Mouse (Mus musculus) midbrain, embryonic 15.5 days (tissue): ENCODE data around the gene 1700022I11Rik. TPM values are rescaled to one million over a fixed set of nuclear protein-coding genes. Genes with fewer than 3 reads are reported as not detected.

Source experiments
- ATAC-seq: fragments of 200-750 bp; cut with Nextera tagmentation; replicated peaks from 2 replicates; pipeline ENCODE4 v1.8.0; 2017; ENCODE audit warnings: moderate TSS enrichment
- H3K27ac ChIP-seq: fragments of 300-500 bp; sonication (generic); 2 replicates; pipeline ENCODE4 v1.5.1; 2015; ENCODE audit warnings: mild to moderate bottlenecking, inconsistent platforms
- H3K27me3 ChIP-seq: fragments of 300-500 bp; sonication (generic); replicated peaks from 2 replicates; pipeline ENCODE4 v1.6.1; 2015; ENCODE audit warnings: inconsistent platforms
- H3K36me3 ChIP-seq: fragments of 300-500 bp; sonication (generic); replicated peaks from 2 replicates; pipeline ENCODE4 v1.6.1; 2015; ENCODE audit warnings: inconsistent platforms
- H3K4me1 ChIP-seq: fragments of 300-500 bp; sonication (generic); 2 replicates; pipeline ENCODE4 v1.6.1; 2015; ENCODE audit warnings: inconsistent platforms
- H3K4me2 ChIP-seq: fragments of 300-500 bp; sonication (generic); 2 replicates; pipeline ENCODE4 v1.6.1; 2015; ENCODE audit warnings: inconsistent platforms, mild to moderate bottlenecking, moderate library complexity
- H3K4me3 ChIP-seq: fragments of 300-500 bp; sonication (generic); 2 replicates; pipeline ENCODE4 v1.5.1; 2015; ENCODE audit warnings: mild to moderate bottlenecking, inconsistent platforms
- H3K9ac ChIP-seq: fragments of 300-500 bp; sonication (generic); 2 replicates; pipeline ENCODE4 v1.6.1; 2015; ENCODE audit warnings: mild to moderate bottlenecking, inconsistent platforms
- H3K9me3 ChIP-seq: fragments of 300-500 bp; sonication (generic); 2 replicates; pipeline ENCODE4 v1.6.1; 2016; ENCODE audit warnings: inconsistent platforms
- WGBS: fragments of 180-500 bp; shearing (Covaris S2); methylation state at CpG from one replicate; pipeline ENCODE4 v1.1.7; 2015; ENCODE audit warnings: mixed read lengths; 5-methylcytosine and 5-hydroxymethylcytosine counted together
- polyA plus RNA-seq: library from polyadenylated mRNA; unstranded; fragments of >200 nt; fragmentation: Nextera tagmentation; extraction: Ambion mirVana; gene quantifications from 2 replicates; pipeline ENCODE4 v1.2.1, GENCODE M21; 2015

Gene 1700022I11Rik
- polyA plus RNA-seq, result 0.29 and 0.50 TPM in 2 replicates

DNA sequence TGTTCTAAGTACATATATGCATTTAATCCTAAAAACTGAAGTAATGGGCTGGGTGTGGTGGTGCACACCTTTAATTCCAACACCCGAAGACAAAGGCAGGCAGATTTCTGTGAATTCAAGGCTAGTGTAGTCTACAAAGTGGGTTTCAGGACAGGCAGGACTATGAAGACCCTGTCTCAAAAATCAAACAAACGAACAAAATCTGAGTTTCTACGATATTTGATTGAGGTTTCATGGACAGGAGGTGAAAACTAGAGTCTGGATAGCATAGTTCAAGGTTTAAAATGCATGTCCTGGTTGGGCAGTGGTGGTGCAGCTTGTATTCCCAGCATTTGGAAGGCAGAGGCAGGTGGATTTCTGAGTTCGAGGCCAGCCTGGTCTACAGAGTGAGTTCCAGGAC is at the start of gene 1700022I11Rik:
1700022I11Rik (plus strand) TSS at position 301 of the 400 bp plus-strand sequence.
- WGBS, result 91% methylated on average over 4 of the region's 4 CpGs
- H3K27me3 ChIP-seq, result no peaks in the 10 kb centered on the region

DNA sequence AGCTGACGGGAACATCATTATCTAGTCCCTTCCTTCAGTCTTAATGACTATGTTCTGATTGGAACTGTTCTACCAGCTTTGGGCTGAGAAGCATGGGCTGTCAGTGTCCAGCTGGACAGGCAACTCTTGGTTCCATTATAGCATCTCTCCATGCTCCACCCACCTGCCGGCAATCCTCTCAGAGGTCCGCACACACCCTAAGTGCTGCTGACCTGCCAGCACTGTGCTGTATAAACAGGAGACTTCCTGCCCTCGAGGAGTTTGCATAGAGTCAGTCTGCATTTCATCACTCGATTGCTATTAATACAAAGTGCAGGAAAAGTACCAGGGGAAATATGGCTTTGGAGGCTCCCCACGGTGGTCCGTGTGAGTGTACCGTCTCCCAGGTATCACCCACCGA is 48.7 kb upstream of the 1700022I11Rik start:
- WGBS, result 83% methylated on average over 9 of the region's 9 CpGs
- Histone ChIP-seq H3K27me3 (no peaks in the 10 kb centered on the region), H3K4me1 (peaks cover 29% of the 10 kb centered on the region), H3K4me2 (no peak overlapping the region), H3K9me3 (no peaks in the 10 kb centered on the region), H3K9ac (no peak overlapping the region), H3K4me3 (no peak overlapping the region), H3K36me3 (no peaks in the 10 kb centered on the region), H3K27ac (no peak overlapping the region)
- no peak for ATAC-seq

More for the DNA sequence above, at the start of gene 1700022I11Rik:
- no peak within 1 kb of the TSS for H3K27ac ChIP-seq
- H3K9ac ChIP-seq, result no peak within 1 kb of the TSS
- no peaks in the 10 kb centered on the region for H3K36me3 ChIP-seq
- no peaks in the 10 kb centered on the region for H3K9me3 ChIP-seq
- H3K4me2 ChIP-seq, result no peak within 1 kb of the TSS
- no peak for ATAC-seq
- peaks cover 8% of the 10 kb centered on the region; the same call in 1 of the 2 replicates for H3K4me1 ChIP-seq
- H3K4me3 ChIP-seq, result no peak within 1 kb of the TSS

DNA sequence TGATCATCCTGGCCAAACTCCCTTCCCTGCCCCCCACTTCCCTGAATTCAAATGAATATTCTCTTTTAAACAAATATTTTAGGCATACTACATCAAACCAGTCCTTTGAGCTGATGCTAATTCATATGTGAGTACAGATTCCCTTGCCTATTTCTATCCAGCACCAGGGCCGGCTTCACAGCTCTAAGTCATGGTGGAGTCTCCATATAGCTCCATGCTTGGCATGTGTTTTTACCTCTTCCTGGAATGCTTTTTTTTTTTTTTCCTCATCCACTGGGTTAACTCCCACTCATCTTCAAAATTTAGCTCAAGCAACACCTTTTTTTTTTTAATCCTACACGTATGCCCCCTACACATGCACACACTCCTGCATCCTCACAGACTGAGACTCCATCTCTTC is 47.9 kb upstream of the 1700022I11Rik start:
- Histone ChIP-seq H3K4me1 (peaks cover 23% of the 10 kb centered on the region), H3K27ac (no peak overlapping the region), H3K36me3 (no peaks in the 10 kb centered on the region), H3K9ac (no peak overlapping the region), H3K9me3 (no peaks in the 10 kb centered on the region), H3K4me3 (no peak overlapping the region), H3K27me3 (no peaks in the 10 kb centered on the region), H3K4me2 (no peak overlapping the region)
- WGBS, result 73% methylated on average over 2 of the region's 2 CpGs
- no peak for ATAC-seq

DNA sequence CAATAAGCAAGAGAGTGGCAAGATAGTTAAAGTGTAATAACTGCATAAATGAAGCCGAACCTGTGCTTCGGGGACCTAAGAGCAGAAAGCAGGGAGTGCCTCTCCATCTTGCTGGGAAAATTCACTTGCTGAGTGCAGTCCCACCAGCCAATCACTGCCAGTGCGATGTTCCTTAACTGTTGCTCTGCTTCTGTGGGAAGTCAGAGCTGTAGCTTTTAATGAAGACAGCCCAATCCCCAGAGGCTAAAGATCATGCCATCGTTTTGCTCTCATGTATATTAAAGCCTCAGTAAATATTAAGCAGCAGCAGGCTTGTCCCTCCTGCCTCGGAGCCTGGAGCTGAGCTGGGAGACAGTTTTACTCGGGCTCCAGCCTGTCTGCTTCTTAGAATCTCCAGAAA is 47.3 kb upstream of the 1700022I11Rik start:
- WGBS, result 45% methylated on average over 6 of the region's 6 CpGs
- Histone ChIP-seq H3K9me3 (no peaks in the 10 kb centered on the region), H3K9ac (no peak overlapping the region), H3K4me1 (peaks cover 21% of the 10 kb centered on the region; the same call in 1 of the 2 replicates), H3K4me2 (no peak overlapping the region), H3K36me3 (no peaks in the 10 kb centered on the region), H3K27ac (0 out of 2 replicates have a peak overlapping the region, but pooled peaks have one; percentile 22), H3K4me3 (no peak overlapping the region), H3K27me3 (no peaks in the 10 kb centered on the region)
- ATAC-seq, result no peak

DNA sequence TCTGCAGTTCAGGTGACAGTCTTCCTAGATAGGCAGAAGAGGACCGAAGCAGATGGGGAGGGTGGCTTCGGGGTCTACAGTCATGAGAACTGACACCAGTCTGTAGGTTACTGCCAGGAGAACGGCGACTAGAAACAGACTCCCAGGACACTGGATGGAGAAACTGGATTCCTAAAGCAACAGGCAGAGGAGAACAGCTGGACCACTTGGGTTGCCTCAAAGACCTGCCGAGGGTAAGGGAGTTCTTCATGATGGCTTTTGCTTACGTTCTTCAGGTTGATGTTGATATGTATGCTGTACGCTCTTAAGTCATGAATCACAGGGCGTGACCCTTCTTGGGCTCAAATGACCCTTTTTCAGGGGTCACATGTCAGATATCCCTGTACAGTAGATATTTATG is 46.9 kb upstream of the 1700022I11Rik start:
- Histone ChIP-seq H3K9me3 (no peaks in the 10 kb centered on the region), H3K27me3 (no peaks in the 10 kb centered on the region), H3K4me1 (peaks cover 21% of the 10 kb centered on the region; the same call in 1 of the 2 replicates), H3K27ac (0 out of 2 replicates have a peak overlapping the region, but pooled peaks have one; percentile 22), H3K4me2 (no peak overlapping the region), H3K9ac (no peak overlapping the region), H3K36me3 (no peaks in the 10 kb centered on the region), H3K4me3 (no peak overlapping the region)
- no peak for ATAC-seq
- WGBS, result 86% methylated on average over 8 of the region's 8 CpGs

DNA sequence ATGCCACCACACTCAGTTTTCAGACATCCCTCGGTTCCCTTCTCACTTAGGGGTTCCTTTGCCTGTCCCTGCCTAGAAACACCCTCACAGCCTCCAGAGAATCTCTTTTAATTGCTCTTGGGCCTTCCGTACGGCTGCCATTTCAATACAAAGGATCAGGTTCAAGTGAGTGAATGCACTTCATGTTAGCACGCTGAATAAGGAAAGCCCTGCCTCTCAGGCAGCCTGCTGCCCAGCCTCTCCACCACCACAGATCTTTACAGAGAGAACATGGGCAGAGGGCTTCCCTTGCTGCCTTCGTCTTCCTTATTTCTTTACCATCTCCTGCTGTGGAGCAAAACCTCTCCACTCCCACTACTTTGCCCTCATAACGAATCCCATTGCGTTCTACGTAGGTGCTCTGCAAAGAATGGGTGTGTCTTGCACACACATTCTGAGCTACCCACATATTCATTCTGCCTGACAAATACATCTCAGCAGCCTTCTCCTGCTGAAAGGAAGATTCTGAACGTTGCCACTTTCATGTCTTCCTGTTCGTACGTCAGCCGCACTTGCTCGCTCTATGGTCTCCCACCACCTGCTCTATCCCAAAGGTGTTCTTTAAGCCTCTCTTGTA is 45.2 kb upstream of the 1700022I11Rik start:
- H3K27ac ChIP-seq, result no peak overlapping the region
- no peaks in the 10 kb centered on the region for H3K36me3 ChIP-seq
- no peak overlapping the region for H3K9ac ChIP-seq
- H3K4me3 ChIP-seq, result no peak overlapping the region
- ATAC-seq, result no peak
- peaks cover 9% of the 10 kb centered on the region; the same call in 1 of the 2 replicates for H3K4me1 ChIP-seq
- H3K27me3 ChIP-seq, result no peaks in the 10 kb centered on the region
- no peak overlapping the region for H3K4me2 ChIP-seq
- WGBS, result 69% methylated on average over 13 of the region's 13 CpGs
- H3K9me3 ChIP-seq, result no peaks in the 10 kb centered on the region

DNA sequence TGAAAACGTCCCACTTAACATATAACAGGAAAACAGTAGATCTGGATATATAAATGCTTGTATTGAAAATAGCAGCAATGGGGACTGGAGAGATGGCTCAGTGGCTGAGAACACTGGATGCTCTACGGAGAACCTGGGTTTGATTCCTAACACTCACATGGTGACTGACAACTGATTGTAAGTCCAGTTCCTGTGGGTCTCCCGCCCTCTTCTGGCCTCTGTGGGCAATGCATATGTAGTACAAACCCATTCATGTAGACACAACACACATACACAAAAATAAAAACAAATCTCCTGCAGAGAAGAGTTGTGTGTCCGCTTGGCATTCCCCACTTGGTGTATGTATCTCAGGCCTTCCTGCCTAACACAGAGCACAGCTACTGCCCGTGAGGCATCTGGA is 41.2 kb upstream of the 1700022I11Rik start:
- Histone ChIP-seq H3K4me1 (0 out of 2 replicates have a peak, but pooled peaks cover 4% of the 10 kb centered on the region), H3K9ac (no peak overlapping the region), H3K36me3 (no peaks in the 10 kb centered on the region), H3K27ac (no peak overlapping the region), H3K9me3 (no peaks in the 10 kb centered on the region), H3K4me2 (no peak overlapping the region), H3K4me3 (no peak overlapping the region), H3K27me3 (no peaks in the 10 kb centered on the region)
- WGBS, result 82% methylated on average over 5 of the region's 5 CpGs
- no peak for ATAC-seq

DNA sequence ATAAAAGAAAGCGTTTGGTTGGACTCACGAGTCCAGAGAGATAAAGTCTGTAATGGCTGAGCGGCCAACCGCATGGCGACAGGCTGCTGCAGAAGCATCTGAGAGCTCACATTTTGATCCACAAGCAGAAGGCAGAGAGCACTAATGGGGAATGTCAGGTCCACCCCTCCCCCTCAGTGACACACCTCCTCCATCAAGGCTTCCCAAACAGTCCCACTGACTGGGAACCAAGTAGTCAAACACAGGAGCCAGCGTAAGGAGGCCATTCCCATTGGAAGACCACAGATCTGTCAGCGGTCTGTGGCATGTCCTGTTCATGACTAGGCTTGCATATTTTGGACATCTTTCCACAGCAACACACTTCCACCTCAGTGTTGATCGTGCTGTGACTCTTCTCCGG is 40.5 kb upstream of the 1700022I11Rik start:
- no peak overlapping the region for H3K9ac ChIP-seq
- no peak for ATAC-seq
- H3K4me3 ChIP-seq, result no peak overlapping the region
- H3K27me3 ChIP-seq, result no peaks in the 10 kb centered on the region
- H3K4me2 ChIP-seq, result no peak overlapping the region
- H3K4me1 ChIP-seq, result 0 out of 2 replicates have a peak, but pooled peaks cover 4% of the 10 kb centered on the region
- H3K27ac ChIP-seq, result no peak overlapping the region
- no peaks in the 10 kb centered on the region for H3K9me3 ChIP-seq
- WGBS, result 93% methylated on average over 9 of the region's 9 CpGs
- no peaks in the 10 kb centered on the region for H3K36me3 ChIP-seq

DNA sequence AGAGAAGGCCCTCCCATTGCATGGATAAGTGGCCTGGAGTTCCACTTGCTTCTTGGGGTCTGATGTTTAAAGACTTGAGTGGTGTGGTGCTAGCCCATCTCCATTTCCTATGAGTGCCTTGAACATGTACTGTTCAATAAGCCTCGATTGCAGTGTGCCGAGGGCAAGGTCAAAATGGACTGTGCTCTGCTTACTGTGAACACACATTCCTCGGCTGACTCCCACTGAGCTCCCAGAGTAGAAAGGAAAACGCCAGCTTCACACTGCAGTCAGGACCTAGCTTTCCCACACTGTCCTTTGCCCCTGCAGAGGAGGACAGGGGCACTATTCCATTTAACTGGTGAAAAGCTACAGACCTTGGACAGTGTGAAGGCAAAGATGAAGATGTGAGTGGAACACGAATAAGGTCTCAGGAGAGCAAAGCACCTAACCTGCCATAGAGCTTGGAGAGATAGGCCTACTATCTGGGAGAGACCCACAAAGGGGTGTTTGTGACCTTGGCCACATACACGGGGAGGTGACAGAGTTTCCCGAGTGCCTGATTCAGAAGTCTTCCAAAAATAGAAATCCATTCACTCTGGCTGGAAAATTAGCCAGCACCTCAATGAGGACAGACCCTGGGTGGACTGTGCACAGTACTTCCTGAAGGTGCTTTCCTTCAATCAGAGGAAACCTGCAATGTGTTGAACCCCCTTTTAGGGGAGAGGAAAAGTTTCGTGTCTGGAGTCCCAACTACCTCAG is 37.0 kb upstream of the 1700022I11Rik start:
- no peaks in the 10 kb centered on the region for H3K27me3 ChIP-seq
- H3K27ac ChIP-seq, result no peak overlapping the region
- no peak overlapping the region for H3K4me2 ChIP-seq
- WGBS, result 63% methylated on average over 8 of the region's 8 CpGs
- H3K9me3 ChIP-seq, result no peaks in the 10 kb centered on the region
- H3K9ac ChIP-seq, result no peak overlapping the region
- no peak overlapping the region for H3K4me3 ChIP-seq
- 0 out of 2 replicates have a peak, but pooled peaks cover 4% of the 10 kb centered on the region for H3K36me3 ChIP-seq
- no peaks in the 10 kb centered on the region for H3K4me1 ChIP-seq
- no peak for ATAC-seq

DNA sequence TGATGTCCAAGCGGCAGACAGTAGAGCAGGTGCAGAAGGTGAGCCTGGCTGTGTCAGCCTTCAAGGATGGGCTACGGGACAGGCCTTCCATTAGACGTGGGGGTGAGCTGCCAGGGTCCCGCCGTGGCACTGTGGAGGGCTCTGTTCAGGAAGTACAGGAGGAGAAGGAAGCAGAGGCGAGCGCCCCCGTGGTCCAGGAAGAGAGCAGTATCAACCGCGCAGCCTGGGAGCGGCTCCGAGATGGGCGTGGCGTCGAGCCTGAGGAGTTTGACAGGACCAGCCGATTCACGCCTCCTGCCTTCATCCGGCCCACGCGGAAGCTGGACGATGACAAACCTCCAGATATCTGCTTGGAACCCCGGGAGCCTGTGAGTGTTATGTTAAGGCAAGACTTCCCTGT is 35.8 kb upstream of the 1700022I11Rik start:
- peak overlapping the region; percentile 21 for H3K4me2 ChIP-seq
- no peak overlapping the region for H3K9ac ChIP-seq
- no peaks in the 10 kb centered on the region for H3K4me1 ChIP-seq
- 0 out of 2 replicates have a peak, but pooled peaks cover 4% of the 10 kb centered on the region for H3K36me3 ChIP-seq
- H3K4me3 ChIP-seq, result no peak overlapping the region
- no peaks in the 10 kb centered on the region for H3K27me3 ChIP-seq
- WGBS, result 10% methylated on average over 22 of the region's 22 CpGs
- H3K9me3 ChIP-seq, result no peaks in the 10 kb centered on the region
- H3K27ac ChIP-seq, result no peak overlapping the region
- ATAC-seq, result 0 out of 2 replicates have a peak, but pooled peaks have one; percentile 50

DNA sequence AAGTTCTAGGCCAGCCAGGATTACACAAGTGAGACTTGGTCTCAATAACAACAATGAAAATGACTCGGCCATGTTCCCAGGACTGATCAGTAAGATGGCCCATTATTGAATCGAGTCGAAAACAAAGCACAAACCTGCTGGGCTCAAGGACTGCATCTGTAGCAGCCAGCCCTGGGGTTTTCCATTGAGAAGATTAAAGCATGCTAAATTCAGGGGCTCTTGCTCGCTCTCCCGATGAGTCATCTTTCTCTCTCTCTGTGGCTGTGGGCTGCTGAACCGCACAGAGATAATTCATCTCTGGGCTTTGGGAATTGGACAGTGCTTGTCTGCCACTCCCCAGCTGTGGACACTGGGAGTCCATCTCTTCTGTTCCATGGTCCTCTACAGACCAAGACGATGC is 28.0 kb upstream of the 1700022I11Rik start:
- no peak for ATAC-seq
- no peaks in the 10 kb centered on the region for H3K27me3 ChIP-seq
- no peak overlapping the region for H3K4me2 ChIP-seq
- peaks cover 6% of the 10 kb centered on the region; the same call in 1 of the 2 replicates for H3K36me3 ChIP-seq
- no peaks in the 10 kb centered on the region for H3K9me3 ChIP-seq
- no peak overlapping the region for H3K9ac ChIP-seq
- peaks cover 9% of the 10 kb centered on the region for H3K4me1 ChIP-seq
- 60% methylated on average over 7 of the region's 7 CpGs for WGBS
- no peak overlapping the region for H3K27ac ChIP-seq
- H3K4me3 ChIP-seq, result no peak overlapping the region

DNA sequence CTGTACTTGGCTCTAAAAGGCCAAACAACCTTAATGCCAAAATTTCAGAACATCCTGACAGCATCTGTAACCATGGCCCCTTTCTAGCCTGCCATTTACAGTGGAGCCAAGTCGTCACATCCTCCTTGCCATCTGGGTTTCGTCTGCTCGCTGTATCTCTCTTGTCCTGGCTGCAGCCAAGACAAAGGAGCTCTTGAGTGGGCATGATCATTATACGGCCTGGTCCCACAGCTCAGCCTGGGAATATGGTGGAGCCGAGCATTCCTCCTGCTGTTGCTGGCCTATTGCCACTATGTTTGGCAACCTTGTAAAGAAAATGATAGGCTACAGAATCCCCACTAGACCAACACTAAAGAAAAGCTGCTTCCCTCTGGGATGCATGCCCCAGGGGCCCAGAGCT is 26.1 kb upstream of the 1700022I11Rik start:
- Histone ChIP-seq H3K4me2 (no peak overlapping the region), H3K4me1 (peaks cover 29% of the 10 kb centered on the region), H3K4me3 (no peak overlapping the region), H3K27me3 (no peaks in the 10 kb centered on the region), H3K36me3 (peaks cover 6% of the 10 kb centered on the region; the same call in 1 of the 2 replicates), H3K9me3 (no peaks in the 10 kb centered on the region), H3K9ac (no peak overlapping the region), H3K27ac (0 out of 2 replicates have a peak overlapping the region, but pooled peaks have one; percentile 4)
- 66% methylated on average over 5 of the region's 5 CpGs for WGBS
- ATAC-seq, result no peak
